Mouse (Mus musculus) spleen, postnatal 14 days (tissue): ENCODE data around the gene Scamp4.

Experiments
- DNase-seq, 2 experiments: peaks; one replicate each; pipeline ENCODE4 v3.0.0; 2021 to 2022; ENCODE audit warnings: low spot score in 2 of 2

The Scamp4 gene

GRCm38 (mm10) chr10:80653156-80653720 lies 50.6 kb downstream of the Scamp4 start:
- DNase-seq: no peak

GRCm38 (mm10) chr10:80654866-80655265 lies 52.2 kb downstream of the Scamp4 start:
- DNase-seq: no peak

- no peak for DNase-seq
Observed at GRCm38 (mm10) chr10:80655406-80656129, 52.9 kb downstream of the Scamp4 start.

- peak; percentile 92 to 97 for DNase-seq
Observed at GRCm38 (mm10) chr10:80656130-80656862, 53.6 kb downstream of the Scamp4 start.

- no peak for DNase-seq
Observed at GRCm38 (mm10) chr10:80656863-80657623, 54.4 kb downstream of the Scamp4 start, which contains the start of gene Btbd2. TSS of gene Btbd2 (minus strand) at chr10:80657071.

GRCm38 (mm10) chr10:80658194-80658840 lies 55.6 kb downstream of the Scamp4 start:
- no peak for DNase-seq

GRCm38 (mm10) chr10:80658841-80659202 lies 56.1 kb downstream of the Scamp4 start:
- DNase-seq: no peak

- peak; percentile 66 to 80 for DNase-seq
Observed at GRCm38 (mm10) chr10:80659213-80659612, 56.5 kb downstream of the Scamp4 start.

GRCm38 (mm10) chr10:80661149-80661548 lies 58.5 kb downstream of the Scamp4 start:
- DNase-seq: peak; percentile 62 to 80

- DNase-seq: peak in 1 of 2 experiments; percentile 33
Observed at GRCm38 (mm10) chr10:80663485-80664196, 61.0 kb downstream of the Scamp4 start.

GRCm38 (mm10) chr10:80664197-80665015 lies 61.7 kb downstream of the Scamp4 start:
- peak; percentile 54 to 56 for DNase-seq

GRCm38 (mm10) chr10:80665016-80665380 lies 62.3 kb downstream of the Scamp4 start:
- DNase-seq: no peak
